Mouse (Mus musculus): ENCODE measurements around the gene Bnipl. TPM values are rescaled to one million over a fixed set of nuclear protein-coding genes. Genes with fewer than 3 reads are reported as not detected.
A peak's percentile ranks its signal among the peaks of the same experiment; 100 is the strongest.

The Bnipl gene
- polyA plus RNA-seq, 1 experiment from 2014 or later: 8.4 TPM

DNA sequence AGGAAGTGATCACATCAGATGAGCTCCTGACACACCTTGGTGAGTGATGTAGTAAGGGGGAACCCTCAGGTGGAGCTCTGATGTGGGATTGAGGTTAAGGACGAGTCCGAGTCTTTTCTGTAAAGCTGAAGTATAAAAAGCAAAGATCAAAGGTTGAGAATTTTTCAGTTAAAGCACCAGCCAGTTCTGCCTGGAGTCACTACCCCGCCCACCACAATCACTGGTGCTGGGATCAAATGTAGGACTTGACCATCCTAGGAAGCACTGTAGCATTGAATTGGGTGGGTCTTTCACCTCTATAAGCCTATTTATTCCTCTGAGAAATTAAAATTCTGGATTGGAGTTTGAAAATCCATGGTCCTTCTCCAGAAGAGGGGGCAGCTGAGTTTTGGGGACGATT, 40.0 kb upstream of the Bnipl start:
- H3K27ac ChIP-seq (ENCODE audit: low read length): no peak overlapping the region
- 83% methylated on average over 4 of the region's 4 CpGs for WGBS
- H3K36me3 ChIP-seq (ENCODE audit: control insufficient read depth, insufficient read depth, low read length): peaks cover 52% of the 10 kb centered on the region
- H3K4me3 ChIP-seq (ENCODE audit: low read depth, low read length): no peak overlapping the region
- H3K4me2 ChIP-seq (replicated peaks; ENCODE audit: low read depth, low read length): no peak overlapping the region
- H3K9ac ChIP-seq (replicated peaks; ENCODE audit: low read depth, low read length): no peak overlapping the region
- no peaks in the 10 kb centered on the region for H3K4me1 ChIP-seq (ENCODE audit: control insufficient read depth, insufficient read depth, low read length)
- H3K9me3 ChIP-seq (ENCODE audit: control insufficient read depth, low read depth, low read length): no peaks in the 10 kb centered on the region
- H3K27me3 ChIP-seq (ENCODE audit: control insufficient read depth, insufficient read depth, low read length): no peaks in the 10 kb centered on the region
- ATAC-seq (ENCODE audit: insufficient number of reproducible peaks, insufficient read depth, low FRiP score, low read depth): no peak

GRCm38 (mm10) chr3:95290156-95290555, 39.2 kb upstream of the Bnipl start:
- no peak overlapping the region for H3K4me3 ChIP-seq (ENCODE audit: low read depth, low read length)
- peaks cover 52% of the 10 kb centered on the region for H3K36me3 ChIP-seq (ENCODE audit: control insufficient read depth, insufficient read depth, low read length)
- H3K9ac ChIP-seq (replicated peaks; ENCODE audit: low read depth, low read length): no peak overlapping the region
- WGBS: 57% methylated on average over 6 of the region's 6 CpGs
- no peak overlapping the region for H3K4me2 ChIP-seq (replicated peaks; ENCODE audit: low read depth, low read length)
- no peaks in the 10 kb centered on the region for H3K4me1 ChIP-seq (ENCODE audit: control insufficient read depth, insufficient read depth, low read length)
- no peaks in the 10 kb centered on the region for H3K9me3 ChIP-seq (ENCODE audit: control insufficient read depth, low read depth, low read length)
- no peak overlapping the region for H3K27ac ChIP-seq (ENCODE audit: low read length)
- no peaks in the 10 kb centered on the region for H3K27me3 ChIP-seq (ENCODE audit: control insufficient read depth, insufficient read depth, low read length)
- ATAC-seq (ENCODE audit: insufficient number of reproducible peaks, insufficient read depth, low FRiP score, low read depth): no peak

DNA sequence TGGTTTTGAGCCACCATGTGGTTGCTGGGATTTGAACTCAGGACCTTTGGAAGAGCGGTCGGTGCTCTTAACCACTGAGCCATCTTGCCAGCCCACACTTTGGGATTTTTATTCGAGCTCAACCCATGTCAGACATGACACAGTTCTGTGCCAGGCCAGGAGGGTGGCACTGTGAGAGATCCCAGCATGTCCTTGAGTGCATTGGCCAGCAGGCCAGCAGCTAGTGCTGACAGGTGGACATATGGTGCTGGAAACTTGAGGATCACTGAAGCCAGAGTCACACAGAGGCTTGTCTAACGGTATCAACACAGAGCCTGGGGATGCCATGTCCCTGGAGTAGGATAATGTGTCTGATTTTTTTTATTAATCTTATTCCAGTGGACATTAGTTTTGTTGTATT, 38.4 kb upstream of the Bnipl start:
- H3K9me3 ChIP-seq (ENCODE audit: control insufficient read depth, low read depth, low read length): no peaks in the 10 kb centered on the region
- WGBS: 91% methylated on average over 4 of the region's 4 CpGs
- no peak for ATAC-seq (ENCODE audit: insufficient number of reproducible peaks, insufficient read depth, low FRiP score, low read depth)
- H3K27ac ChIP-seq (ENCODE audit: low read length): no peak overlapping the region
- no peak overlapping the region for H3K4me3 ChIP-seq (ENCODE audit: low read depth, low read length)
- H3K4me2 ChIP-seq (replicated peaks; ENCODE audit: low read depth, low read length): no peak overlapping the region
- H3K36me3 ChIP-seq (ENCODE audit: control insufficient read depth, insufficient read depth, low read length): peaks cover 49% of the 10 kb centered on the region
- H3K9ac ChIP-seq (replicated peaks; ENCODE audit: low read depth, low read length): no peak overlapping the region
- no peaks in the 10 kb centered on the region for H3K27me3 ChIP-seq (ENCODE audit: control insufficient read depth, insufficient read depth, low read length)
- H3K4me1 ChIP-seq (ENCODE audit: control insufficient read depth, insufficient read depth, low read length): peaks cover 3% of the 10 kb centered on the region; the same call in 1 of the 2 replicates

DNA sequence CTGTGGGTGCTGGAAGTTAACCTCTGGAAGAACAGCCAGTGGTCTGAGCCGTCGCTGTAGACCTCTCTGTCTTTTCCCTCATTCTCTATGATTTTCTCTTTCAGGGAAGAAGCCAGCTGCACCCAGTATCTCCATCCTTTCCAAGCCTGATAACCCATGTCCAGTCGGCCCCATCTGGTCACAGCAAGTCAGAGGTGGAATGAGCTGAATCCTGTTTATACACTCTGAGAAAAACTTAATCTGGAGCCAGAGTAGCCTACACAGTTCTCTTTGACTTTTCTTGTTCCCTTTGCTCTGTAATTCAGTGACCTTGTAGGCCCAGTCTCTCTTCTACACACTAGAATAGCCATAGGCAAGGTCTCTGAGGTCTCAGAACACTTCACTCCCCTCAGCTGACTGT, 36.5 kb upstream of the Bnipl start:
- 89% methylated on average over 3 of the region's 3 CpGs for WGBS
- Histone ChIP-seq H3K9me3 (ENCODE audit: control insufficient read depth, low read depth, low read length) (no peaks in the 10 kb centered on the region), H3K27ac (ENCODE audit: low read length) (no peak overlapping the region), H3K4me2 (replicated peaks; ENCODE audit: low read depth, low read length) (no peak overlapping the region), H3K4me3 (ENCODE audit: low read depth, low read length) (no peak overlapping the region), H3K27me3 (ENCODE audit: control insufficient read depth, insufficient read depth, low read length) (no peaks in the 10 kb centered on the region), H3K4me1 (ENCODE audit: control insufficient read depth, insufficient read depth, low read length) (peaks cover 10% of the 10 kb centered on the region), H3K9ac (replicated peaks; ENCODE audit: low read depth, low read length) (no peak overlapping the region), H3K36me3 (ENCODE audit: control insufficient read depth, insufficient read depth, low read length) (peaks cover 35% of the 10 kb centered on the region)
- no peak for ATAC-seq (ENCODE audit: insufficient number of reproducible peaks, insufficient read depth, low FRiP score, low read depth)

DNA sequence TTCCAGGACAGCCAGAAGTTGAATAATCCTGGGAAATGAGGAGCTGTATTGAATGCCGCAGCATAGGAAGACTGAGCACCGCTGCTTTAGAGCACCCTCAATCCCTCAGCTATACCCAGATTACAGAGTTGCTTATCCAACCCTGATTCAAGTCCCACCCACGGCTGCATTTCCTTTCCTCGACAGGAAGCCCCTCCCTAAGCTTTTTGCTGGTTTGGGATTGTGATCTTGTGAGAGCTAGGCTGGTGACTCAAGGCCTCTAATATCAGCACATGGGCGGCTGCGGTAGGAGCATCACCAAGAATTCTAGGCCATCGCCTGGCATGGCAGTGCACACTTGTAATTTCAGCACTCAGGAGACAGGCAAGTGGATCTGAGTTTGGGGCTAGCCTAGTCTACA, 35.5 kb upstream of the Bnipl start:
- no peaks in the 10 kb centered on the region for H3K9me3 ChIP-seq (ENCODE audit: control insufficient read depth, low read depth, low read length)
- H3K4me1 ChIP-seq (ENCODE audit: control insufficient read depth, insufficient read depth, low read length): peaks cover 10% of the 10 kb centered on the region
- 88% methylated on average over 7 of the region's 7 CpGs for WGBS
- H3K27me3 ChIP-seq (ENCODE audit: control insufficient read depth, insufficient read depth, low read length): no peaks in the 10 kb centered on the region
- H3K27ac ChIP-seq (ENCODE audit: low read length): no peak overlapping the region
- peaks cover 28% of the 10 kb centered on the region for H3K36me3 ChIP-seq (ENCODE audit: control insufficient read depth, insufficient read depth, low read length)
- H3K4me3 ChIP-seq (ENCODE audit: low read depth, low read length): no peak overlapping the region
- ATAC-seq (ENCODE audit: insufficient number of reproducible peaks, insufficient read depth, low FRiP score, low read depth): no peak
- H3K9ac ChIP-seq (replicated peaks; ENCODE audit: low read depth, low read length): no peak overlapping the region
- H3K4me2 ChIP-seq (replicated peaks; ENCODE audit: low read depth, low read length): no peak overlapping the region

- Histone ChIP-seq H3K4me3 (ENCODE audit: low read depth, low read length) (no peak overlapping the region), H3K27ac (ENCODE audit: low read length) (no peak overlapping the region), H3K9me3 (ENCODE audit: control insufficient read depth, low read depth, low read length) (no peaks in the 10 kb centered on the region), H3K27me3 (ENCODE audit: control insufficient read depth, insufficient read depth, low read length) (no peaks in the 10 kb centered on the region), H3K4me1 (ENCODE audit: control insufficient read depth, insufficient read depth, low read length) (peaks cover 10% of the 10 kb centered on the region), H3K9ac (replicated peaks; ENCODE audit: low read depth, low read length) (no peak overlapping the region), H3K36me3 (ENCODE audit: control insufficient read depth, insufficient read depth, low read length) (peaks cover 23% of the 10 kb centered on the region), H3K4me2 (replicated peaks; ENCODE audit: low read depth, low read length) (no peak overlapping the region)
- ATAC-seq (ENCODE audit: insufficient number of reproducible peaks, insufficient read depth, low FRiP score, low read depth): no peak
- WGBS: 57% methylated on average over 5 of the region's 5 CpGs
These were observed 35.0 kb upstream of the Bnipl start for GRCm38 (mm10) chr3:95286011-95286410.

DNA sequence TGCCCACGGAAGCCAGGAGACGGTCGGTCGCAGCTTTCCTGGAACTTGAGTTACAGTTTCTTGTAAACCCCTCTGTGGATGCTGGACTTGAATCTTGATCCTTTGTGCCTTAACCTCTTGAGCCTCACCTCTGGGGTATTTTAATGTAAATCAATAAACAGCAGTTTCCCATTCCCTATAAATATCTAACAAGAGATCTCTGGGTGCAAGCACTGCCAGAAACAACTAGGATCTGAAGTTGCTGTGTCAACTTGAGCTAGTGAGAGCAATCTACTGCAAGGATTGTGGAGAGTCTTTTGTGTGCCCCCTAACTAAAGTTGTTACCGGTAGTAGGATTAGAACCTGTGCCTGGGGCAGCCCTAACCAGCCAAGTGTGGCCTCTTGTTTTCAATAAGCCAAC, 34.4 kb upstream of the Bnipl start:
- H3K27me3 ChIP-seq (ENCODE audit: control insufficient read depth, insufficient read depth, low read length): no peaks in the 10 kb centered on the region
- 94% methylated on average over 5 of the region's 5 CpGs for WGBS
- H3K4me1 ChIP-seq (ENCODE audit: control insufficient read depth, insufficient read depth, low read length): peaks cover 13% of the 10 kb centered on the region
- no peak overlapping the region for H3K9ac ChIP-seq (replicated peaks; ENCODE audit: low read depth, low read length)
- H3K4me2 ChIP-seq (replicated peaks; ENCODE audit: low read depth, low read length): no peak overlapping the region
- no peak overlapping the region for H3K4me3 ChIP-seq (ENCODE audit: low read depth, low read length)
- peak overlapping the region; percentile 39; the same call in 1 of the 2 replicates for H3K27ac ChIP-seq (ENCODE audit: low read length)
- peaks cover 17% of the 10 kb centered on the region for H3K36me3 ChIP-seq (ENCODE audit: control insufficient read depth, insufficient read depth, low read length)
- no peak for ATAC-seq (ENCODE audit: insufficient number of reproducible peaks, insufficient read depth, low FRiP score, low read depth)
- H3K9me3 ChIP-seq (ENCODE audit: control insufficient read depth, low read depth, low read length): no peaks in the 10 kb centered on the region

DNA sequence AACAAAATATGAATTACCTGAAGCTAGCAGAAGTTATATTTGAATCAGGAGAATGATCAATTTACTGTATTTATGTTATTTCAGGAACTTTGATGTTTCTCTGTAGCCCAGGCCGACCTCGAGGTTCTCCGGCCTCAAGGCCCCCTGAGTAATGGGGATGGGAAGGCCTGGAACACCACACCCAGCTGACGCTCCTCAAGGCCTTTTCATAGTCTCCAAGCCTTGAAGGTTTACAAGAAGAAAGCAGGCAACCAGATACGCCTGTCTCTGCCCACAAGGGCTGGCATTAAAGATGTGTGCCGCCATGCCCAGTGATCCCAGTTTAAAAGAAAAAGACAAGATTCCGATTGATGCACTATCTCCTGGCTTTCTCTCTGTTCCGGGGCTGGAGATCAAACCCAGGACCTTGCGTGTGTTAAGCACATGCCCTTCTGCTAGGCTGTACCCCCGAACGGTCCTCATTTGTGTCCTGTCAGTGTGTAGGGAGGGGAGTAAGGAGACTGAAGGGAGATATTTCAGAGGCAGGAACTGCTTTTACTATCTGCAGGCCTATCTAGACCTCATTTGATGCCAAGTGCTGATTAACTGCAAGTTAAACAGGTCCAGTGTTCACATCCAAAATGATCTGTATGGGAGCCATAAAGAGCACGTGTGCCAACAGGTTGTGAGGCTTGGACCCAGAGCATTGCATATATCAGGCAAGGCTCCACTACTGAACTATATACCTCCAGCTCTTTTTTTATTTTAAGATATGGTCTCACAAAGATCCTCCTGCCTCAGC, 33.7 kb upstream of the Bnipl start:
- peak overlapping the region; percentile 78; the same call in 1 of the 2 replicates for H3K4me3 ChIP-seq (ENCODE audit: low read depth, low read length)
- peaks cover 13% of the 10 kb centered on the region for H3K4me1 ChIP-seq (ENCODE audit: control insufficient read depth, insufficient read depth, low read length)
- no peak for ATAC-seq (ENCODE audit: insufficient number of reproducible peaks, insufficient read depth, low FRiP score, low read depth)
- WGBS: 80% methylated on average over 12 of the region's 12 CpGs
- H3K27ac ChIP-seq (ENCODE audit: low read length): no peak overlapping the region
- H3K27me3 ChIP-seq (ENCODE audit: control insufficient read depth, insufficient read depth, low read length): no peaks in the 10 kb centered on the region
- H3K4me2 ChIP-seq (replicated peaks; ENCODE audit: low read depth, low read length): peak overlapping the region; percentile 70
- no peaks in the 10 kb centered on the region for H3K9me3 ChIP-seq (ENCODE audit: control insufficient read depth, low read depth, low read length)
- H3K36me3 ChIP-seq (ENCODE audit: control insufficient read depth, insufficient read depth, low read length): peaks cover 14% of the 10 kb centered on the region
- H3K9ac ChIP-seq (replicated peaks; ENCODE audit: low read depth, low read length): no peak overlapping the region

DNA sequence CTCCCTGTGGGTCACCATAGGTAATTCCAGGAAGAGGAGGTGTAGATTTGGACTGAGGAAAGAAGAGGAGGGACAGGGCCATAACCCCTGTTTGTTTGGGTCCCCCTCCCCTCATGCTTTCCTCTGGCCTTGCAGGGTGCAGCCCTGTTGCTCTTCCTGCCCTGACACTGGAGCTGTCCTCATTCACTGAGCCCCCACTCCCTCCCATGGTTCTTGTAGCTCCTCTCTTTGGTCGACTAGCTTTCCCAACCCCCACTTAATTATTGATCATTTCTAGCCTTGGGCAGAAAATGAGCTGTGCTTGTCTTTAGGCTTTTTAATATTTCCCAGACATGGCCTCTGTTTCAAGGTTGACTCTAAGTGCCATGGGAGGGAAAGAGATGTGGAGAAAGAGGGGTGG, 33.1 kb upstream of the Bnipl start:
- no peak overlapping the region; the same call in 1 of the 2 replicates for H3K9ac ChIP-seq (replicated peaks; ENCODE audit: low read depth, low read length)
- H3K4me2 ChIP-seq (replicated peaks; ENCODE audit: low read depth, low read length): peak overlapping the region; percentile 70
- H3K27me3 ChIP-seq (ENCODE audit: control insufficient read depth, insufficient read depth, low read length): no peaks in the 10 kb centered on the region
- H3K4me1 ChIP-seq (ENCODE audit: control insufficient read depth, insufficient read depth, low read length): peaks cover 13% of the 10 kb centered on the region
- H3K9me3 ChIP-seq (ENCODE audit: control insufficient read depth, low read depth, low read length): no peaks in the 10 kb centered on the region
- peak overlapping the region; percentile 78 for H3K4me3 ChIP-seq (ENCODE audit: low read depth, low read length)
- peaks cover 12% of the 10 kb centered on the region for H3K36me3 ChIP-seq (ENCODE audit: control insufficient read depth, insufficient read depth, low read length)
- ATAC-seq (ENCODE audit: insufficient number of reproducible peaks, insufficient read depth, low FRiP score, low read depth): no peak
- 15% methylated on average over 1 of the region's 1 CpGs for WGBS
- H3K27ac ChIP-seq (ENCODE audit: low read length): no peak overlapping the region

Measured in stomach, embryonic 14.5 days (tissue).